Mouse (Mus musculus) kidney, embryonic 14.5 days (tissue): ENCODE results near the gene Nxn. TPM values are rescaled to one million over a fixed set of nuclear protein-coding genes. Genes with fewer than 3 reads are reported as not detected.

Experiments
- ATAC-seq: fragments of 200-750 bp; cut with Nextera tagmentation; 2 replicates; pipeline ENCODE4 v1.8.0; 2017; ENCODE audit warnings: moderate number of reproducible peaks, mild to moderate bottlenecking, moderate TSS enrichment, moderate library complexity; ENCODE audit not compliant: low FRiP score, low TSS enrichment
- H3K27ac ChIP-seq: fragments of 300-500 bp; sonication (generic); 2 replicates; pipeline ENCODE4 v1.5.1; 2014; ENCODE audit warnings: low read depth, mild to moderate bottlenecking, low read length, moderate library complexity, mixed read lengths
- H3K27me3 ChIP-seq: fragments of 300-500 bp; sonication (generic); 2 replicates; pipeline ENCODE4 v1.6.1; 2014; ENCODE audit warnings: mild to moderate bottlenecking, low read length; ENCODE audit not compliant: control insufficient read depth, insufficient read depth
- H3K36me3 ChIP-seq: fragments of 300-500 bp; sonication (generic); 2 replicates; pipeline ENCODE4 v1.6.1; 2014; ENCODE audit warnings: low read length, mixed read lengths; ENCODE audit not compliant: control insufficient read depth, insufficient read depth
- H3K4me1 ChIP-seq: fragments of 300-500 bp; sonication (generic); 2 replicates; pipeline ENCODE4 v1.6.1; 2014; ENCODE audit warnings: low read length, mixed read lengths; ENCODE audit not compliant: control insufficient read depth, insufficient read depth
- H3K4me2 ChIP-seq: fragments of 300-500 bp; sonication (generic); replicated peaks from 2 replicates; pipeline ENCODE4 v1.6.1; 2014; ENCODE audit warnings: low read depth, mild to moderate bottlenecking, low read length
- H3K4me3 ChIP-seq: fragments of 300-500 bp; sonication (generic); 2 replicates; pipeline ENCODE4 v1.5.1; 2014; ENCODE audit warnings: mild to moderate bottlenecking, low read length
- H3K9ac ChIP-seq: fragments of 300-500 bp; sonication (generic); 2 replicates; pipeline ENCODE4 v1.6.1; 2014; ENCODE audit warnings: low read depth, mild to moderate bottlenecking, low read length, moderate library complexity
- H3K9me3 ChIP-seq: fragments of 300-500 bp; sonication (generic); 2 replicates; pipeline ENCODE4 v1.6.1; 2016; ENCODE audit warnings: low read length; ENCODE audit not compliant: control insufficient read depth
- WGBS: fragments of 180-500 bp; shearing (Covaris S2); extraction: QIAGEN DNeasy Blood & Tissue Kit; methylation state at CpG from one replicate; pipeline ENCODE4 v1.1.7; 2014; 5-methylcytosine and 5-hydroxymethylcytosine counted together
- polyA plus RNA-seq: library from polyadenylated mRNA; unstranded; fragments of >200 nt; fragmentation: Nextera tagmentation; extraction: Ambion mirVana; gene quantifications from 2 replicates; pipeline ENCODE4 v1.2.1, GENCODE M21; 2014

The Nxn gene
- polyA plus RNA-seq, 1 experiment from 2014 or later: 38.0 TPM

DNA sequence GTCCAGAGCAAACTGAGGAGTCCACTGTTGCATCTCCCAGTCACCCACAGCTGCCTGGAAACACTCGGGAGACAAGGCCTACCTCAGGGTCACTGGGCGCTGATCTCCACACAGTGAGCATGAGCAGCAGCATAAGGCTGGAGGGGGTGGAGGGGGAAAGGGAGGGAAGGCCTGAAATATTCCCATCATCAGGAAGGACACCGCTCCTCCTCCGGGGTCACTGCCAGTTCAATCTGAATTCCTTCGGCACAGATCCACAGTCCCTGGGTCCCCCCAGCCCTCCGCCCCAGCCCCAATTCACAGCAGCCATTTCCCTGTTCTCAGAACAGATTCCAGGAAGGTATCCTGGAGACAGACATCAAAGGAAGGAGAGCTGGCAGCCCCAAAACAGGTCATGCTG lies 35.8 kb downstream of the Nxn start:
- no peak overlapping the region for H3K9ac ChIP-seq

DNA sequence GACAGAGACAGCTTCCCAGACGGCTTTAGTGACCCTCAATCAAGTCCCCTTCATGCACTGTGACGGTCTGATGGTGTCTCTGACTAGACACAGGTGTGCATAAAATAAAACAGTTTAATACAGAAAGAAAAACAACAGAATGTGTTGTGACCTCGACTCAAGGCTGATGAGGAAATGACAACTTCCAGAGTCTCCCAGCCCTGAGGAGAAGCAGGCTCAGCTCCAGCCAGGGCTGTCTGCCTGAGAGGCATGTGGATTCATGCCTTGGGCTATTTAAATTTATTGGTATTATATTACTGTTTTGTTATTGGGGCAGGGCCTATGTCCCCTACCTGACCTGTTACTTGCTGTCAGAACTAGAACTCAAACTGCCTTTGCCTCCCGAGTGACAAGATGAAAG lies 37.5 kb downstream of the Nxn start:
- Histone ChIP-seq H3K36me3 (no peaks in the 10 kb centered on the region), H3K4me1 (peaks cover 34% of the 10 kb centered on the region), H3K27me3 (no peaks in the 10 kb centered on the region), H3K4me2 (no peak overlapping the region), H3K27ac (no peak overlapping the region), H3K4me3 (no peak overlapping the region), H3K9ac (no peak overlapping the region), H3K9me3 (no peaks in the 10 kb centered on the region)
- 43% methylated on average over 4 of the region's 4 CpGs for WGBS
- ATAC-seq: no peak

More for the DNA sequence above, 35.8 kb downstream of the Nxn start:
- Histone ChIP-seq H3K4me3 (no peak overlapping the region), H3K27ac (peak overlapping the region; percentile 59; the same call in 1 of the 2 replicates), H3K4me1 (peaks cover 28% of the 10 kb centered on the region), H3K27me3 (no peaks in the 10 kb centered on the region), H3K36me3 (no peaks in the 10 kb centered on the region), H3K9me3 (no peaks in the 10 kb centered on the region), H3K4me2 (no peak overlapping the region)
- peak; percentile 54; the same call in 1 of the 2 replicates for ATAC-seq
- WGBS: 8% methylated on average over 6 of the region's 6 CpGs

DNA sequence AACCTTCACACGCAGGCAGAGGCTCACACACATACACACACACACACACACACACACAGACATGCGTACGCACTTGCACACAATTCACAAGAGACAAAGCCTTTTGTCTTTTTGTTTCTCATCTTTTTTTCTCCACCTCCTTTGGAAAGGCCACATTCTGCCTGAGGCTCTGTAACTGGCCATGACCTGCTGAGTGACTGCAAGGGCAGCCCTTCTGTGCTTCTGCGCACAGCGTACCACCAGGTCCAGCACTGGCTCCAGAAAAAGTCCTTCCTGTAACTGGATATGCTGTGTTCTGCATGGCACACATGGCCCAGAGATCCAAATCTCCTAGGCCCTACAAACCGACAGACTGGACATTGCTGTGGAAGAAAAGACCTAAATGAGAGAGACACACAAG lies 38.7 kb downstream of the Nxn start:
- WGBS: 68% methylated on average over 6 of the region's 6 CpGs
- Histone ChIP-seq H3K27me3 (no peaks in the 10 kb centered on the region), H3K4me3 (no peak overlapping the region), H3K4me1 (peaks cover 43% of the 10 kb centered on the region), H3K9me3 (no peaks in the 10 kb centered on the region), H3K4me2 (no peak overlapping the region), H3K27ac (no peak overlapping the region), H3K36me3 (no peaks in the 10 kb centered on the region), H3K9ac (no peak overlapping the region)
- no peak for ATAC-seq

DNA sequence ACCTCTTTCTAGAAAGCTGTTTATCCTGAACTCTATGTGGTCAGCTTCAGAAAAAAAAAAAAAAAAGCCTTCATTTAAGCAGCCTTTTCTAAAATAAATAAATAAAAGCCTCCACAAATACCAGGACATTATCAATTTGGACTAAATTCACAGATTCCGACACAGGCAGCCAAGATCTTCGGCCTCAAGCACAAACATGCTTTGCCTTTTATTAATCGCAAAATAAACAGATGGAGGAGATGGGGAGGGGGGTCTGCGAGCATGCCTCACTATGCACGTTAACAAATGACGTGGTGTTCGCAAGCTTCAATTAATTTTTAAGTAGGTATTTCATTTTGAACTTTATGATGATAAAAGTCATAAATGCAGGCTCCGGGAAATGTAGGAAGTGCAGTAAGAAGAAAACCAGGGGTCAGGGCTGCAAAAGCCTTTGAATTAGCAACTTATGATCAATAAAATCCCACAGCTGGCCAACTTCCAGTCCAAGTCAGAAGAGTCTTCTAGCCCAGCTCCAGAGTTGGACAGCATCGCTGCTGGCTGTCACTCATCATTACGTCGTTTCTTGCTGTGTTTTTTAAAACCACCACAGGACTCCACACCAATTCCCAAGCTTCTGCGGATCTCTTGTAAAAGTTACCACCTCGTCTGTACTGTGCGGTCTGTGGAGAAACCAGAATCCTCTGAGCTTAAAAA lies 40.2 kb downstream of the Nxn start:
- no peaks in the 10 kb centered on the region for H3K9me3 ChIP-seq
- H3K27me3 ChIP-seq: no peaks in the 10 kb centered on the region
- no peak overlapping the region for H3K9ac ChIP-seq
- H3K4me2 ChIP-seq: no peak overlapping the region
- peaks cover 46% of the 10 kb centered on the region for H3K4me1 ChIP-seq
- no peak overlapping the region for H3K4me3 ChIP-seq
- no peaks in the 10 kb centered on the region for H3K36me3 ChIP-seq
- no peak for ATAC-seq
- WGBS: 62% methylated on average over 14 of the region's 14 CpGs
- H3K27ac ChIP-seq: peak overlapping the region; percentile 47; the same call in 1 of the 2 replicates

DNA sequence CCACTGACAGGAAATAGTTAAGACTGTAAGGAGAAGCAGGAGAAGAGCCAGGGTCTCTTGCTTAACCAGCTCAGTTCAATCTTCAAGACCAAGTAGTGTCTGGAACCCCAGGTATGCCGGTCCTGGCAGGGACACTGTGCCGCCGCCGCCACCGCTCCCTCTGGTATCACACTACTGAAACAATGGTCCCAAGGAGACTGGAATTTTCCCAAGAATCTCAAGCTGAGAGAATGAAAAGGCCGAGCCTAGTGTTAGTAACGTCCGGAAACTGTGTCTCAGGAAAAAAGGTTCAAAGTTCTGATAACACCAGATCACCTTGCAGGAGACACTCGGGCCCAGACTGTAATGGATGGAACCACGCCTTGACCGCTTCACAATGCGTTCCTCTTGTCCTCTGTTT lies 41.5 kb downstream of the Nxn start:
- no peak for ATAC-seq
- Histone ChIP-seq H3K27me3 (no peaks in the 10 kb centered on the region), H3K4me3 (no peak overlapping the region), H3K36me3 (no peaks in the 10 kb centered on the region), H3K27ac (no peak overlapping the region), H3K4me1 (peaks cover 50% of the 10 kb centered on the region), H3K4me2 (no peak overlapping the region), H3K9ac (no peak overlapping the region), H3K9me3 (no peaks in the 10 kb centered on the region)
- WGBS: 92% methylated on average over 12 of the region's 12 CpGs

DNA sequence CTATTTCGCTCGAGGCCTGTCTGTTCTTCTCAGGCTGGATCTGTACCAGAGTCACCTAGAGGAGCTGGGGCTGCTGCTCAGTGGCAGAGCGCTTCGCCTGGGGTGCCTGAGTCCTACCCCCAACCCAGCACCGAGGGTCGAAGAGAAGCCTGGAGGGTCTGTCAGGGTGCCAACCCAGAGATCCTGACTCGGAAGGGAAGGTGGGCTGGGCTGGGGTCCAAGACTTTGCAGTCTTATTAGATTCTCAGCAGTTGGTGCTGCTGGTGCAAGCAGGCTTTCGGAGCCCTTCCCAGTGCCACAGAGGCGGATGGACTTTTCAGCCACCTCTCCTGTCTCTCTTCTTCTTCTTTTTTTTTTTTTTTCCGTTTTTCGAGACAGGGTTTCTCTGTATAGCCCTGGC lies 42.8 kb downstream of the Nxn start:
- no peak overlapping the region for H3K9ac ChIP-seq
- H3K4me3 ChIP-seq: no peak overlapping the region
- H3K36me3 ChIP-seq: no peaks in the 10 kb centered on the region
- WGBS: 86% methylated on average over 11 of the region's 11 CpGs
- H3K27me3 ChIP-seq: no peaks in the 10 kb centered on the region
- ATAC-seq: no peak
- no peaks in the 10 kb centered on the region for H3K9me3 ChIP-seq
- H3K4me2 ChIP-seq: no peak overlapping the region
- H3K4me1 ChIP-seq: peaks cover 58% of the 10 kb centered on the region
- H3K27ac ChIP-seq: no peak overlapping the region

DNA sequence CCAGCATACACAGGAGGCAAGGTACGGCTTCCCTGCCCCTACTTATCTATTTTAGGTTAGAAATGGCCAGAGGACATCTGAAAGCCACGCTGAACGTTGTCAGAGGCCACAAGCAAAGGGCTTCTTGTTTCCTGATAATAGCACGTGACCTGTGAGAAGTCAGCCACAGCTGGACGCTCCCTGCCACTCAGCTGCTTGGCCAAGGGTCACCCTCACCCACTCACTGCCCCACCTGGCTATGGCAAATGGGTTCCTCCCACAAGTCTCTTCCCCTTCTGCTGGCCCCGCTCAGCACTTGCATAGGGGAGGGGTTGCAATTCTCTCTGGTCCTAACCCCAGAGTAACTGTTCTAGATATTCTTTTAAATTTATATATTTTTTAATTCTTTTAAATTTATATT lies 43.5 kb downstream of the Nxn start:
- H3K9ac ChIP-seq: no peak overlapping the region
- H3K9me3 ChIP-seq: no peaks in the 10 kb centered on the region
- no peaks in the 10 kb centered on the region for H3K27me3 ChIP-seq
- peaks cover 63% of the 10 kb centered on the region for H3K4me1 ChIP-seq
- no peak overlapping the region for H3K27ac ChIP-seq
- H3K36me3 ChIP-seq: no peaks in the 10 kb centered on the region
- H3K4me3 ChIP-seq: no peak overlapping the region
- WGBS: 37% methylated on average over 6 of the region's 6 CpGs
- ATAC-seq: no peak
- no peak overlapping the region for H3K4me2 ChIP-seq

DNA sequence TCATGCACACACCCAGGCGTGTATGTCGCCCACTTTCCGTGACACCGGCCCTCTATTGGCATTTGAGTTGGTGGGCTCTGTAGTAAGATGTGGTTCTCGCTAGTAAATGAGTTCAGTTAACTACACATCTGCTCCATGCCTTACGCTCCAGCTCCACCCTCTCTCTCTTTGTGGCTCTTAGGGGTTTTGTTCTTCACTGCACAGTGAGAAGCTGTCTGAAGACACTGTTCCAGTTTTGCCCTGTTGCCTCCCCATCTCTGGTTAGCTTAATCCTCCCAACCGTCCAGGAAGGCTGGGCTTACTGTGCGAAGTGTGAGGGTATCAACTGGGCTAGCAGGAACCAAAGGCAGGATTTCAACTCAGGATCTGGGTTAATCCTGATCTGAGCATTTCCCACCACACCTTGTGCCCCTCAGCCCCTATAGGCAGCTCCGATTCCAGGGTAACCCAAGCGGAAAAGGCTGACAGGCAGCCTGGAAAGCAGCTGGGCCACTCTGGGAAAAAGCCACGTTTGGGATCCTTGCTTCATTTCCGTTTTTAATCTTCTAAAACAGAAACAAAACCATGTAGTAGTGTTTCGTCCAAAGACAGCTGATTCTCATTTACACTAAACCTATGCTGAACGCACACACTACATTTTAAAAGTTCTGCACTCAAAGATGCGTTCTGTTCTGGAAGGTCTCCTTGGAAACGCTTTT lies 45.9 kb downstream of the Nxn start:
- 53% methylated on average over 16 of the region's 16 CpGs for WGBS
- H3K9ac ChIP-seq: no peak overlapping the region
- peaks cover 64% of the 10 kb centered on the region for H3K4me1 ChIP-seq
- H3K27me3 ChIP-seq: no peaks in the 10 kb centered on the region
- ATAC-seq: no peak
- H3K36me3 ChIP-seq: no peaks in the 10 kb centered on the region
- peak overlapping the region; percentile 71 for H3K27ac ChIP-seq
- H3K4me2 ChIP-seq: no peak overlapping the region
- no peak overlapping the region for H3K4me3 ChIP-seq
- no peaks in the 10 kb centered on the region for H3K9me3 ChIP-seq

DNA sequence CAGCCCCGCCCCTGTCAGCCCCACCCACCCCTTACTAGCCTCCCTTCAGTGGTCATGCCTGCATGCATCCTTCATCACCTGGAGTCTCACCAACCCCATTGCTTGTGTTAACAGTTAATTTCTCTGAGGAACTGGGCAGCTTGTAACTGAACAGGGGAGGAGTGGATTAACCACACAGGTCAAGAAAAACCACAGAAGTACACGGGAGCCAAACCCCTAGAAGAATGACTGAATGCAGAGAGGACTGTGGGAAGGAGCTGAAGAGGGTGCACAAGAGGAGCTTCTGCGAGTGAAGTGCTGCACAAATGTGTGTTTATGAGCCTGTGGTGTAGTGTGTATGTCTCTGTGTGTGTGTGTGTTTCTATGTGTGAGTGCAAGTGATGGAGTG lies 47.3 kb downstream of the Nxn start:
- H3K4me3 ChIP-seq: no peak overlapping the region
- 18% methylated on average over 3 of the region's 3 CpGs for WGBS
- no peaks in the 10 kb centered on the region for H3K36me3 ChIP-seq
- H3K4me2 ChIP-seq: no peak overlapping the region
- peaks cover 57% of the 10 kb centered on the region for H3K4me1 ChIP-seq
- H3K27ac ChIP-seq: peak overlapping the region; percentile 39; the same call in 1 of the 2 replicates
- no peaks in the 10 kb centered on the region for H3K9me3 ChIP-seq
- H3K9ac ChIP-seq: no peak overlapping the region
- no peaks in the 10 kb centered on the region for H3K27me3 ChIP-seq
- ATAC-seq: no peak
